Mouse (Mus musculus) MEL (cell line): ENCODE measurements around the gene Aoc1.

Experiments
- CHD2 ChIP-seq: IDR thresholded peaks from 2 replicates; pipeline ENCODE4 v1.6.1; 2011; ENCODE audit warnings: low read length, improper control_type of control experiment
- CTCF ChIP-seq, 3 experiments: IDR thresholded peaks in 2 of 3; conservative IDR thresholded peaks in 1 of 3; 2 replicates each; pipeline ENCODE4 v1.5.1; 2011 to 2012; ENCODE audit warnings: low read length in 3 of 3, low read depth in 2 of 3, mild to moderate bottlenecking in 2 of 3, improper control_type of control experiment in 1 of 3, inconsistent platforms in 1 of 3, mixed read lengths in 1 of 3, moderate library complexity in 1 of 3; ENCODE audit not compliant: control insufficient read depth in 1 of 3, insufficient read depth in 1 of 3, poor library complexity in 1 of 3, severe bottlenecking in 1 of 3
- ELF1 ChIP-seq: IDR thresholded peaks from 2 replicates; pipeline ENCODE4 v1.6.1; 2014; ENCODE audit warnings: low read depth, mild to moderate bottlenecking, inconsistent platforms, low read length, improper control_type of control experiment, moderate library complexity
- EP300 ChIP-seq, 2 experiments: IDR thresholded peaks; 2 replicates each; pipeline ENCODE4 v1.6.1; 2011; ENCODE audit warnings: improper control_type of control experiment in 2 of 2, low read length in 2 of 2, low read depth in 1 of 2, mild to moderate bottlenecking in 1 of 2
- MAX ChIP-seq: IDR thresholded peaks from 2 replicates; pipeline ENCODE4 v1.6.1; 2011; ENCODE audit warnings: low read length, improper control_type of control experiment
- MXI1 ChIP-seq: IDR thresholded peaks from 2 replicates; pipeline ENCODE4 v1.6.1; 2011; ENCODE audit warnings: mild to moderate bottlenecking, low read depth, low read length, improper control_type of control experiment
- POLR2A ChIP-seq, 2 experiments: IDR thresholded peaks; 2 replicates each; pipeline ENCODE4 v1.6.1; 2011 to 2012; ENCODE audit warnings: low read length in 2 of 2, mild to moderate bottlenecking in 2 of 2, control low read depth in 1 of 2, improper control_type of control experiment in 1 of 2, low read depth in 1 of 2, moderate library complexity in 1 of 2; ENCODE audit not compliant: control insufficient read depth in 1 of 2, insufficient read depth in 1 of 2, poor library complexity in 1 of 2
- ZC3H11A ChIP-seq: IDR thresholded peaks from 2 replicates; pipeline ENCODE4 v1.6.1; 2012; ENCODE audit warnings: low read depth, mild to moderate bottlenecking, inconsistent platforms, low read length, improper control_type of control experiment
- ZKSCAN1 ChIP-seq: IDR thresholded peaks from 2 replicates; pipeline ENCODE4 v1.6.1; 2012; ENCODE audit warnings: low read depth, mild to moderate bottlenecking, inconsistent platforms, low read length, improper control_type of control experiment, moderate library complexity

- TF ChIP-seq CTCF (IDR thresholded peaks at IDR 0.05 in 2 of 3, conservative IDR thresholded peaks at IDR 0.05 in 1 of 3; ENCODE audit: control insufficient read depth in 1 of 3, insufficient read depth in 1 of 3, low read depth in 2 of 3, low read length in 3 of 3, poor library complexity in 1 of 3, severe bottlenecking in 1 of 3) (no peak), ZC3H11A (no peak), POLR2A (IDR thresholded peaks at IDR 0.05; ENCODE audit: control insufficient read depth in 1 of 2, insufficient read depth in 1 of 2, low read depth in 1 of 2, low read length in 2 of 2, poor library complexity in 1 of 2) (no peak), EP300 (IDR thresholded peaks at IDR 0.05; ENCODE audit: low read depth in 1 of 2, low read length in 2 of 2) (no peak), CHD2 (no peak), ELF1 (no peak), MXI1 (no peak), MAX (no peak), ZKSCAN1 (no peak)
Measured at GRCm38 (mm10) chr6:48958053-48958452, 85.4 kb downstream of the Aoc1 start.
